ENCODE assay signal across 8 mouse cellular contexts in the genomic region with DNA sequence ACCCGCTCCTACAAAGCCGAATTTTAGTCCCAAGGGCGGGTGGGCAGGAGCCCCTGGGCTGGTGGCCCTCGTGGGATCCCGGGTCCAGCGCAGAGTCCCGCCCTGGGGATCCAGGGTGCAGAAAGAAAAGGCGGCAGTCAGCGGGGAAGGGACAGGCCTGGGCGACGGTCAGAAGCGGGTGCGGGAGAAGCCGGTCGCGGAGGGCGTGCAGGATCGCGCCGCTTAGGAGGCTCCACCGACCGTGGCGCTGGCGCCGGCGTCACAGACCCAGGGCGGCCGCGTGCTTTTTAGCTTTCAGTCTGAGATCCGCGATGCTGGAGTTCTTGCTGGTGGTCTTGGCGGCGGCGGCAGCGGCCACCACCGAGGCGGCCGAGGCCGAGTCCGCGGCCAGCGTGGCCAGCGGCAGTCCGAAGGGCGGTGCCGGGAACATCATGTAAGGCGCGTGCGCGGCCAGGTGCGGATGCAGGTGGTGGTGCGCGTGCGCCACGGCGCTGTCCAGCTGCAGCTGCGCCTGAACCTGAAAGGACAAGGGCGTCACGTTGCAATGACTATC. TPM values are rescaled to one million over a fixed set of nuclear protein-coding genes. Genes with fewer than 3 reads are reported as not detected.
DNase-seq lines count a peak whose midpoint lies in the region; ATAC-seq and TF ChIP-seq lines count a peak whose summit lies in the region.

No protein-coding gene starts in this region.

- no peak for TF ChIP-seq POLR2A in embryonic fibroblast, embryonic 13.5 days (IDR thresholded peaks at IDR 0.05; ENCODE audit: low read depth, low read length)

- H3K4me1 ChIP-seq in ES-E14 (ENCODE audit: control insufficient read depth in 2 of 2, insufficient read depth in 2 of 2, low read length in 2 of 2, poor library complexity in 1 of 2): peaks cover 0 to 5% of the 10 kb centered on the region in 2 experiments; a peak in 1 of 4 replicates
- H3K4me1 ChIP-seq in embryonic fibroblast, embryonic 13.5 days (ENCODE audit: control insufficient read depth, insufficient read depth, low read length): no peaks in the 10 kb centered on the region
- peaks cover 10% of the 10 kb centered on the region for H3K4me1 ChIP-seq in hindbrain, embryonic 16.5 days (ENCODE audit: control insufficient read depth, insufficient read depth, low read depth, low read length)
- peaks cover 30% of the 10 kb centered on the region for H3K4me1 ChIP-seq in midbrain, embryonic 13.5 days (replicated peaks)

- H3K36me3 ChIP-seq in ES-E14 (ENCODE audit: control insufficient read depth, insufficient read depth, low read length, poor library complexity, severe bottlenecking): no peaks in the 10 kb centered on the region
- H3K36me3 ChIP-seq in hindbrain, embryonic 16.5 days (ENCODE audit: control insufficient read depth, insufficient read depth, low read length): no peaks in the 10 kb centered on the region
- H3K36me3 ChIP-seq in midbrain, embryonic 13.5 days: no peaks in the 10 kb centered on the region

- no peak for TF ChIP-seq CTCF in embryonic fibroblast, embryonic 13.5 days (IDR thresholded peaks at IDR 0.05; ENCODE audit: borderline replicate concordance, insufficient read depth, low read length)

- ATAC-seq in hindbrain, embryonic 16.5 days: peak; percentile 77
- ATAC-seq in midbrain, embryonic 13.5 days: peak; percentile 76

- peak; percentile 58 to 65 for DNase-seq in cerebellum, postnatal 10 days
- DNase-seq in cerebellum, adult 11-12 months: no peak
- DNase-seq in ES-E14 (ENCODE audit: low read depth, low spot score) (no peak), liver (peak; percentile 58)
- peak; percentile 30 for DNase-seq in thymus, postnatal 25 days

- peaks cover 52% of the 10 kb centered on the region for H3K27me3 ChIP-seq in hindbrain, embryonic 16.5 days (replicated peaks; ENCODE audit: control insufficient read depth, insufficient read depth, low read length)
- peaks cover 71% of the 10 kb centered on the region for H3K27me3 ChIP-seq in midbrain, embryonic 13.5 days

- no peaks in the 10 kb centered on the region for H3K9me3 ChIP-seq in ES-E14 (ENCODE audit: control insufficient read depth, insufficient read depth, low read depth, low read length)
- no peaks in the 10 kb centered on the region for H3K9me3 ChIP-seq in hindbrain, embryonic 16.5 days (ENCODE audit: control insufficient read depth, low read length)
- H3K9me3 ChIP-seq in midbrain, embryonic 13.5 days: no peaks in the 10 kb centered on the region

- H3K9ac ChIP-seq in ES-E14 (ENCODE audit: insufficient read depth, low read depth, low read length, poor library complexity, severe bottlenecking): peak overlapping the region; percentile 34
- H3K9ac ChIP-seq in hindbrain, embryonic 16.5 days (ENCODE audit: low read depth, low read length): peak overlapping the region; percentile 57
- H3K9ac ChIP-seq in midbrain, embryonic 13.5 days (replicated peaks): peak overlapping the region; percentile 77

- in situ Hi-C loops in ES-E14 (cut with MboI; ENCODE audit: low sequenced_read_pairs in 2 of 2, unreplicated experiment in 2 of 2): no loop called here

- peak overlapping the region; percentile 78 for H3K4me2 ChIP-seq in hindbrain, embryonic 16.5 days (ENCODE audit: low read length)
- H3K4me2 ChIP-seq in midbrain, embryonic 13.5 days (replicated peaks): peak overlapping the region; percentile 78

- WGBS in hindbrain, embryonic 16.5 days: under 1% methylated on average over 59 of the region's 59 CpGs
- under 1% methylated on average over 58 of the region's 59 CpGs for WGBS in midbrain, embryonic 13.5 days

- H3K27ac ChIP-seq in ES-E14 (ENCODE audit: insufficient read depth, low read depth, low read length, poor library complexity, severe bottlenecking): no peak overlapping the region
- H3K27ac ChIP-seq in embryonic fibroblast, embryonic 13.5 days (ENCODE audit: insufficient read depth, low read length): no peak overlapping the region
- H3K27ac ChIP-seq in hindbrain, embryonic 16.5 days (ENCODE audit: low read depth, low read length): no peak overlapping the region
- H3K27ac ChIP-seq in midbrain, embryonic 13.5 days: peak overlapping the region; percentile 82

- H3K4me3 ChIP-seq in ES-E14 (ENCODE audit: insufficient read depth in 1 of 2, low read depth in 1 of 2, low read length in 2 of 2, poor library complexity in 1 of 2, severe bottlenecking in 1 of 2): peak overlapping the region; percentile 70 to 86
- H3K4me3 ChIP-seq in embryonic fibroblast, embryonic 13.5 days (ENCODE audit: insufficient read depth, low read length): peak overlapping the region; percentile 16
- H3K4me3 ChIP-seq in hindbrain, embryonic 16.5 days (ENCODE audit: low read length): peak overlapping the region; percentile 56
- peak overlapping the region; percentile 50 for H3K4me3 ChIP-seq in midbrain, embryonic 13.5 days (replicated peaks)

TF ChIP-seq in ES-E14, 5 proteins besides CTCF, POLR2A, EP300 and RAD21:
- TF ChIP-seq HCFC1 (IDR thresholded peaks at IDR 0.05; ENCODE audit: borderline replicate concordance, insufficient read depth, low read length): 0 out of 2 replicates have a peak, but pooled peaks have one; percentile 23
- no peak for TF ChIP-seq ZC3H11A (IDR thresholded peaks at IDR 0.05; ENCODE audit: borderline replicate concordance, low read depth, low read length)
- TF ChIP-seq ZNF384 (IDR thresholded peaks at IDR 0.05; ENCODE audit: low read depth, low read length): no peak

RNA-seq across cellular contexts. Expression of gene Rsrc1, which starts 7.7 kb away (rescaled TPM):
- 11.3 and 13.2 TPM in 2 replicates for total RNA-seq in ES-E14 (2012; rRNA removed)
- 36.5 and 44.9 TPM in 2 replicates for polyA plus RNA-seq in embryonic fibroblast, embryonic 13.5 days (2011; ENCODE audit: insufficient read length, low read depth, missing spikeins)
- 30.4 and 31.5 TPM in 2 replicates for polyA plus RNA-seq in hindbrain, embryonic 16.5 days (2015; fragmentation: Nextera tagmentation; extraction: Ambion mirVana)
- 44.6 and 49.5 TPM in 2 replicates for polyA plus RNA-seq in midbrain, embryonic 13.5 days (2015; fragmentation: Nextera tagmentation; extraction: Ambion mirVana)

RNA-seq across cellular contexts. Expression of gene Shox2, which starts 8.1 kb away (rescaled TPM):
- 0.37 and 0.45 TPM in 2 replicates for total RNA-seq in ES-E14 (2012; rRNA removed)
- 22.3 and 46.0 TPM in 2 replicates for polyA plus RNA-seq in embryonic fibroblast, embryonic 13.5 days (2011; ENCODE audit: insufficient read length, low read depth, missing spikeins)
- 17.5 and 23.5 TPM in 2 replicates for polyA plus RNA-seq in hindbrain, embryonic 16.5 days (2015; fragmentation: Nextera tagmentation; extraction: Ambion mirVana)
- polyA plus RNA-seq in midbrain, embryonic 13.5 days (2015; fragmentation: Nextera tagmentation; extraction: Ambion mirVana): 90.2 and 104 TPM in 2 replicates

Comparison
In these comparisons a context has a peak if more than half of its experiments do, and no peak if none do; other contexts are left out.
1. DNase-seq: peak in cerebellum, postnatal 10 days (2 of 2), liver (single experiment) and thymus, postnatal 25 days (single experiment); none in cerebellum, adult 11-12 months (single experiment) and ES-E14 (single experiment).
2. H3K4me3 ChIP-seq: peak in every context shown above with its lines; median percentile 78 in ES-E14; 56 in hindbrain, embryonic 16.5 days; 50 in midbrain, embryonic 13.5 days; 16 in embryonic fibroblast, embryonic 13.5 days.
3. Peak in every context shown above with its lines, with median percentiles within 50 percentile points of each other: H3K9ac ChIP-seq.